Mouse (Mus musculus): ENCODE data around the gene 1110051M20Rik. TPM values are rescaled to one million over a fixed set of nuclear protein-coding genes. Genes with fewer than 3 reads are reported as not detected.

1110051M20Rik gene
- total RNA-seq, 4 experiments from 2014 or later, result 108 to 144 (median 121) TPM

GRCm38 (mm10) chr2:91306589-91306988 lies 137.9 kb downstream of the 1110051M20Rik start:
- DNase-seq (ENCODE audit: low spot score in 2 of 2), result no peak

DNA sequence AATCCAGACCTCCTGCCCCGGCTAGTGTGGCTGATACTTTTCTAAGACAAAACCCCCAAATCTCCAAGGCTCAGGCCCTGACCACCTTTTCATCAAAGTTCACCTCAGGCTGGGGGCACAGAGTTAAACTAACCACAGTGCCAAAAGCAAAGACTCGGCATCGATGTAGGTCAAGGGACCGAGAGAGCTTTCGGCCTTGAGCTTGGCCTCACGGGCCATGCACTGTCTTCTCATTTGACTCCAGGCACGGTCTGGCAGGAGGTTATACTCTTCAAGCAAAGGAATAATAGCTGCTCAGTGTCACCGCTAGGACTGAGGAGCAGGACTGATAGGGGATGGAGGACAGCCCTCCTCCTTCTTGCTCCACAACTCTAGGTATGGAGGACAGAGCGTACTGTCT lies 138.6 kb downstream of the 1110051M20Rik start:
- no peak for DNase-seq (ENCODE audit: low spot score in 2 of 2)

DNA sequence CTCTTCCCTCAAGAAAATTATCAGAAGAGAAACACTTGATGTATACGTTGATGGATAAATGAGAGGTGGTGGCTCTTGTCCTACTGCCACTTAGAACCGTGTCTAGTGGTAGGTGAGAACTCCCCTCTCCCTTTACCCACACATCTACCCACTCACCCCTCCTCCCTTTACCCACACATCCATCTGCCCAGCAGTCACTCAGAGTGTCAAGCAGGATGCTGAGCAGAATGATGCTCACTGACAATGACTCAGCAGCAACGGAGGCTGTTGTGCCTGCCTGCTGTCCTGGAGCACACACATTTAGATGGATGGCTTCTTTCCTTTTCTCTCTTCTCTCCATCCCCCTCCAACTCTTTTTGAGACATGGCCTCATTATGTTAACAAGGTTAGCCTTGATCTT lies 141.7 kb downstream of the 1110051M20Rik start:
- peak; percentile 53 to 63 for DNase-seq (ENCODE audit: low spot score in 2 of 2)

GRCm38 (mm10) chr2:91301836-91302235 lies 142.7 kb downstream of the 1110051M20Rik start:
- DNase-seq (ENCODE audit: low spot score in 2 of 2), result no peak

DNA sequence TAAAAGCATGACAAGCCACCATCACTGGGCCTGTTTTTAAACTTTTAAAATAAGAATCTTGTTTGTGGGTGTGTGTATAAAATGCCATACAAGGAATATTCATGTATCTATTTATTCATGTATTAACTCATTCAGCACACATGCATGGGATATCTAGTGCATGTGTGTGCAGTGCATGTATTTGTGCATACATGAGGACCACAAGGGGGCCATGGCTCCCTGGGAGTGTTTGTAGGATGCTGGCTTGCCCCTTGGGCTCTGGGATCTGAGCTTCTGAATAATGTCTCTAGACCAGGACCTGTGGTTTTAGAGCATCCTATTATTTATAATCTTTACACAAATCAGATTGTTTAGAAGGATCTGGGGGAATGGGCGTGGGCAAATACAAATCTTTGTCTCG lies 143.7 kb downstream of the 1110051M20Rik start:
- DNase-seq (ENCODE audit: low spot score in 2 of 2), result no peak

GRCm38 (mm10) chr2:91299156-91299555 lies 145.3 kb downstream of the 1110051M20Rik start:
- no peak for DNase-seq (ENCODE audit: low spot score in 2 of 2)

DNA sequence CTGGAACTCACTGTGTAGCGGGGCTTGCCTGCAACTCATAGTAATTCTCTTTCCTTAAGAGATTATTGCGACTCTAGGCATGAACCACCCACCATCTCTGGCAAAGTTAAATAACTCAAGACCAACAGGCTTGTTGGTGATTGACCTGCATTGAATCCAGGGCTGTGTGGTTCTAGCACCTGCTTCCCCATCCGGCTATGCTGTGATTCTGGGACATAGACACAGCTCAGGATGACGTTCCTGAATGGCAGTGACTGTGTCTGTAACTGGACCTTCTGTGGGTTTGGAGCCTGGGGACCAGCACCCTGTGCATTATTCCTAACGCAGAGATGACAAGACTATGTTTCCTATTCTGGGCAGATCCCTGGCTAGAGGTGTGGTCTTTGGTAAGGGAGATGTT lies 148.6 kb downstream of the 1110051M20Rik start:
- no peak for DNase-seq (ENCODE audit: low spot score in 2 of 2)

DNA sequence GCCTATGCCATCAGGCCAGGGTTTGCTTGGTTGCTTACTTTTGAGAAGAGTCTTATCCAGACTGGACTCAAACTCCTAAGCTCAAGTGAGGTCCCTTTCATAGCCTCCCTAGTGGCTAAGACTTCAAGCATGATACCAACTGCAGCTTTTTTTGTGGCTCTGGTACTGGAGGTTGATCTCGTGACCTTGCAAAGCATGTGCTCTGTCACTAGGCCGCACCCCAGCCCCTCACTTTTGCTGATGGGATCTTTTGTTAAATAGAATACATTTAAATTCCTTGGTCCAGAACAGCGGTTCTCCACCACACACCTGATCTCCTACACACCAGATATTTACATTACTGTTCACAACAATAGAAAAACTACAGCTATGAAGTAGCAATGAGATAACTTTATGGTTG lies 150.3 kb downstream of the 1110051M20Rik start:
- DNase-seq (ENCODE audit: low spot score in 2 of 2), result no peak

DNA sequence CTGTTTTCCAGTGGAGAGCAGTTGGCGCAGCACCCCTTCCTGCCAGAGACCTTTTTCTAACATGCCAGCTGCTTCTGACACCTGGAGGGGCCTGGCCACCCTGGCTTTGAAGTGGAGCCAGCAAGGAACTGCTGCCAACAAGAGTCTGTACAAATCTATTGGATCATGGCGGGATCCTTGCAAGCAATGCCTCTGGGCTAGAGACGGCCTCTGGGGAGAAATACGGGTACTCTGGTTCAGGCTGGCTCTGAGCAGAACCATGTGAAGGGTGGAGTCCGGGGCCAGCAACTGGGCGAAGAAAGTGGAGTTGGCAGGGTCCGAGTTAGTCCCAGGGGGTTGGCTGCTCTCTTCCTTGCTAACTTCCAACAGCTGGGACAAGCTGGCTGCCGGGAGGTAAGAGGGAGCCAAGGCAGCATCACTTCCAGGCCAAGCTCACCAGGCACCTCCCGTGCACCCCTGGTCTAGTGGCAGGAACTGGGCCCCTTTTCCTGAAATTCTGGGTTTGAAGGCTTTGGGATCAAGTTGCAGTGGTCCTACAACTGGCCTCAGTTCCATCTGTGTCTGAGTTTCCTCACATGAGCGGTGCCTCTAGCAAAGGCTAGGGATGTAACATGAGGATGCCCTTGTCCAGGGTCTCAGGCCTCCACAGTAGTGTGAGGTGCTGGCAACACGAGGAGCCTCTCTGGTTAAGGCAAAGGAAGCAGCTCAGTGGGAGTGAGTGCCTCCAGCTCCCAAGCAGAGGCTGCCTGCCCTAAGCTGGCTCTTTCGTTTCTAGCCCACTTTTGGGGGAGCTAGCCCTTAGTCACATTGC lies 153.1 kb downstream of the 1110051M20Rik start:
- DNase-seq (ENCODE audit: low spot score in 2 of 2), result no peak

- no peak for DNase-seq (ENCODE audit: low spot score in 2 of 2)
These were observed 156.9 kb downstream of the 1110051M20Rik start for GRCm38 (mm10) chr2:91287563-91287962.

DNA sequence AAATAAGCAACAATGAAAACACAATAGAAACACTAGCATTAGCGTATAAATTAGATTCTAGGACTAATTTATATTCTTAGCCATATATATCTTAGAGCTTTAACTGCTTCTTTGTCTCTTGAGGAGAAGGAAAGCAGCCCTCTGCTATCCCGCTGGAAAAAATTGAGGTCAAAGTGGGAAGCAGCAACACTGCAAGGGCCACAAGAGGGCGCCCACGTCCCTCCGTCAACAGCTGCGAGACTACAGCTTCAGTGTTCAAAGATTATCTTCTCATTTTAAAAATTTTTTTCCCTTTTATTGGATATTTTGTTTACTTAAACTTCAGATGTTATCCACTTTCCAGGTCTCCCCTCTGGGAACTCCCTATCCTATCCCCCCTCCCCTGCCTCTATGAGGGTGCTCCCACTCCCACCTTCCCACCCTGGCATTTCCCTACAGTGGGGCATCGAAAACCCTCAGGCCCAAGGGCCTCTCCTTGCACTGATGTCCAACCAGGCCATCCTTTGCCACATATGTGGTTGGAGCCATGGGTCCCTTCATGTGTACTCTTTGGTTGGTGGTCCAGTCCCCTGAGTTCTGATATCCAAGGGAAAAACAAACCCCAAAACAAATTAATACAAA lies 158.5 kb downstream of the 1110051M20Rik start:
- DNase-seq (ENCODE audit: low spot score in 2 of 2), result peak in 1 of 2 experiments; percentile 81

- DNase-seq (ENCODE audit: low spot score in 2 of 2), result peak in 1 of 2 experiments; percentile 43
These were observed 159.9 kb downstream of the 1110051M20Rik start for GRCm38 (mm10) chr2:91284375-91285199.

DNA sequence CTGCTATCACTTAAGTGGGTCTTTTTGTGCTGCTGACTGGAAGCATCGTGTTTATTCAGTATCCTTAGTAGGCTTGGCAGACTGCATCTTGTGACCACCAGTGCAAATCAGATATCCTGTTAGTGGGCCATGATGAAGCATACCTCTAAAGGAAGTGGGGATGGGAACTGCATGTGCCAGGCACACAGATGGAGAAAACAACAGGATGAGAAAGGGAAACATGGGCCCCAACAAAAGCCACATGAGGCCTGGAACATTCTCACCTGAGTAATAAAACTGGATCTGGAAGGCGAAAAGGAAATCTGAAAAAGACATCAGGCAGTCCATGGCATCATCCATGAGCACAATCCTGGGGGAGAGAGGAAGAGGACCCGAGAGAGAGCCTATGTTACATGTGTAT lies 160.5 kb downstream of the 1110051M20Rik start:
- DNase-seq (ENCODE audit: low spot score in 2 of 2), result no peak

- DNase-seq (ENCODE audit: low spot score in 2 of 2), result no peak
These were observed 163.1 kb downstream of the 1110051M20Rik start for GRCm38 (mm10) chr2:91281366-91281765.

- DNase-seq (ENCODE audit: low spot score in 2 of 2), result no peak
These were observed 165.1 kb downstream of the 1110051M20Rik start for GRCm38 (mm10) chr2:91279372-91279755.

- DNase-seq (ENCODE audit: low spot score in 2 of 2), result no peak
These were observed 165.6 kb downstream of the 1110051M20Rik start for GRCm38 (mm10) chr2:91278749-91279371.

DNA sequence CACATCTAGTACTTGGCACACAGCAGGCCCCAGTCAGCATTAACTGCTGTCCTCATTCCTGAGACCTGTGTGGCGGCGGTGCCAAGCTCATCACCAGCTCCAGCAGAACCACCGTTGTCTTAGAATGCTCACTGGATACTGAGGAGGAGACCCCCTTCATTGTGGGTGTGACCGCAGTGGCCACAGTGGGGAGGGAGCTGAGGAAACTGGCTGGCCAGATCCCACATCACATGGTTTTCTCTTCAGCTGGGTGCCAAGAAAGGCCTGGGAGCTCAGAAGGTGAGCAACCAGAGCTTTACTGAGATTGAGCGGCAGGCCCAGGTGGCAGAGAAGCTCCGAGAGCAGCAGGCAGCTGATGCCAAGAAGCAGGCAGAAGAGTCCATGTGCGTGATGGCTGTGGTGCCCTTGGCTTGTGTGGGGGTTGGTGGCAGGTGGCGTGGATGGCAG lies 174.8 kb downstream of the 1110051M20Rik start:
- no peak for DNase-seq (ENCODE audit: low spot score in 2 of 2)

GRCm38 (mm10) chr2:91268706-91269105 lies 175.8 kb downstream of the 1110051M20Rik start:
- no peak for DNase-seq (ENCODE audit: low spot score in 2 of 2)

- DNase-seq (ENCODE audit: low spot score in 2 of 2), result no peak
These were observed 176.5 kb downstream of the 1110051M20Rik start for GRCm38 (mm10) chr2:91268042-91268441.

DNA sequence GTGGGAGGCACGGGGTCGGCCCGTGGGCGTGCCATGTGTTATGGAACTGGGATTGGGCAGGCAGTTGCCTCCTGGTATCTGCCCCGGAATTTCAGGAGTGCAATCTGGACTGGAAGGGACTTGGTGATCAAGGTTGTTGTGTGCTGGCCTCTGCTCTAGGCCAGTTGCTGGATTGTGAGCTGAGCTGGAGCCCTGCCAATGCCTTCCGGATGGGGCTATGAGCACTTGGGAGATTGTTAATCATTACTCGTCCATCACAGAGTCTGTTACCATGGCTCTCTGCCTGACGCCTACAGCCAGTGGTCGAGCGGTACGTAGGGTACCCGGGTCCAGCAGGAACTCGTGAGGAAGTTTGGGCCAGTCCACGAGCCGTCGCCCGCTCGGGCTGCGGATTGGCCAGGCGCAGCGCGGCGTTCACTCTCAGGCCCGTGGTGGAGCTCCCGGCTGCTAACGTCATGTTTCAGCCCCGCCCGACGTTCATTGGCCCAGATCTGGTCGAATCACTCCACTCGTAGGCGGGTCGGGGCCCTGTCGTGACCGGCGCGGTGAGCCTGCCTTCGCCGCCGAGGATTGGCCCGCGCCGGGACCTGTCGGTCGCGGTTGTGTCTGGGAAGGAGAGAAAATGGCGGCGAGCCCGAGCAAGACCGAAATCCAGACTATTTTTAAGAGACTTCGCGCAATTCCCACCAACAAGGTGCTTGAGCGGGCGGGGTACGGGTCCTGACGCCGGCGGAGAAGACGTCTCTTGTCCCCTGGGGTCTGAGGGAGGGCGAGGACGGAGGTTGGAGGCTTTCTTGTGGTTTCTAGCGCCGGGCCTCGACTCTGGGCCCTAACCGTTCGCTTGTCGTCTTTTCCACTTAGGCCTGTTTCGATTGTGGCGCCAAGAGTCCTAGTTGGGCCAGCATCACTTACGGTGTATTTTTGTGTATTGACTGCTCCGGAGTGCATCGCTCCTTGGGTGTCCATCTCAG lies 179.5 kb downstream of the 1110051M20Rik start, which contains the start of gene Arfgap2:
Gene Arfgap2, plus strand, starts transcription at position 264 of the 971 bp plus-strand sequence.
- peak; percentile 98 to 99 for DNase-seq (ENCODE audit: low spot score in 2 of 2)

Data from layer of hippocampus, adult 8-10 months (tissue).